Mouse (Mus musculus) T-helper 2 cell (primary cell): ENCODE data around the gene Prh1.
"Not testable (repeated sequence)": the region's sequence is repeated elsewhere in the genome, so short reads cannot be mapped to it uniquely, and the experiment has no call there.

Experiments used
- in situ Hi-C: fragments of 300-600 bp; cut with MboI, MseI; formaldehyde crosslinking; loops from one replicate; pipeline ENCODE4 v1.15.1; 2025; ENCODE audit warnings: high pct_unique_total_duplicates

Gene Prh1

GRCm38 (mm10) chr6:132569509-132569908, at the start of gene Prh1:
Gene Prh1 (plus strand): TSS chr6:132569809.
- in situ Hi-C loops: loop anchor here (10.0 kb wide), 1 partner anchor 765 kb away; no protein-coding TSS in a partner anchor

GRCm38 (mm10) chr6:132595613-132596012, 26.0 kb downstream of the Prh1 start, which contains the start of gene Prp2:
Gene Prp2 (plus strand): TSS chr6:132595913.
- in situ Hi-C loops: not testable (repeated sequence)
